Mouse (Mus musculus): ENCODE results near the gene Stxbp5. TPM values are rescaled to one million over a fixed set of nuclear protein-coding genes. Genes with fewer than 3 reads are reported as not detected.
A peak's percentile ranks its signal among the peaks of the same experiment; 100 is the strongest.

Stxbp5 gene
- polyA plus RNA-seq, 1 experiment: 14.0 TPM

GRCm38 (mm10) chr10:9785651-9786050 is 115.2 kb downstream of the Stxbp5 start:
- 70% methylated on average over 6 of the region's 6 CpGs for WGBS
- no peak for DNase-seq (ENCODE audit: low read depth, low spot score)

GRCm38 (mm10) chr10:9779864-9780263 is 121.0 kb downstream of the Stxbp5 start:
- DNase-seq (ENCODE audit: low read depth, low spot score): no peak
- WGBS: 65% methylated on average over 4 of the region's 4 CpGs

GRCm38 (mm10) chr10:9770261-9770660 is 130.6 kb downstream of the Stxbp5 start:
- DNase-seq (ENCODE audit: low read depth, low spot score): no peak
- 87% methylated on average over 12 of the region's 12 CpGs for WGBS

DNA sequence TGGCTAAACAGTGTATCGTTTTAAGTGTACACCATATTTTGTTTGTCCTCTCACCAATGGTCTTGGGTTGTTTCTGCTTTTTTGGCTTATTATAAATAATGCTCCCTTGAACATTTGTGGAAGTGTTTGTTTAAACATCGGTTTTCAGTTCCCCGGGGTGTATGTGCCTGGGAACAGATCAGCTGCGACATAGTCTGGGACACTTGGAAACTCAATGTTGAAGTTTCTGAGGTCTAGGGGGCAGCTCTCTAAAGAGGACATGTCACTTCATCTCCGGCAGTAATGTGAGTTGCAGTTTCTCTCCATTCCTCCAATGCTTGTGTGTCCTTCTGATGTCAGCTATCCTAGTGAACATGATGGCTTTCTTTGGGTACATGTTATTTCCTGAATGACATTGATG is 137.0 kb downstream of the Stxbp5 start:
- 83% methylated on average over 5 of the region's 5 CpGs for WGBS

GRCm38 (mm10) chr10:9760264-9760663 is 140.6 kb downstream of the Stxbp5 start:
- 62% methylated on average over 8 of the region's 8 CpGs for WGBS
- DNase-seq (ENCODE audit: low read depth, low spot score): no peak

More for the DNA sequence above, 137.0 kb downstream of the Stxbp5 start:
- no peak for DNase-seq (ENCODE audit: low read depth, low spot score)

DNA sequence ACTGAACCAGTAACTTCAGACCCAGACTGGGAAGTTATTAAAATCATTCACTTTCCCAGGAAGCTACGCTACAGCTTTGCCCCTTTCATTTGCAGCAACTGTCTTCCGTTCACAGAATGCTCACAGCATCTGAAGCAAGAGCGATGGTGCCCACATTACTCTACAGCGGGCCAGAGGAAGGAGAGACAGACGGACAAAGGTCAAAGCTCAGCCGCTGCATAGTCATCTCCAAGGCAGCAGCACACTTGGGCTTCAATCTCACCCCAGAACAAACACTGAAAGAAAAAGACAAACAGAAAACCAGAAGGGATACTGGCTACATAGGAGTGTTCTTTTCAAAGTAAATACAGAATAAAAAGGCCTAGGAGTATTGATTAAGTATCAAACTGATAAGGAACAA is 144.3 kb downstream of the Stxbp5 start:
- DNase-seq (ENCODE audit: low read depth, low spot score): peak; percentile 4
- WGBS: 33% methylated on average over 6 of the region's 6 CpGs

GRCm38 (mm10) chr10:9754893-9755541 is 145.9 kb downstream of the Stxbp5 start:
- 56% methylated on average over 3 of the region's 3 CpGs for WGBS
- peak; percentile 22 for DNase-seq (ENCODE audit: low read depth, low spot score)

GRCm38 (mm10) chr10:9733861-9734260 is 167.0 kb downstream of the Stxbp5 start:
- WGBS: 74% methylated on average over 3 of the region's 3 CpGs
- DNase-seq (ENCODE audit: low read depth, low spot score): no peak

- no peak for DNase-seq (ENCODE audit: low read depth, low spot score)
- WGBS: 86% methylated on average over 9 of the region's 9 CpGs
These were observed 168.7 kb downstream of the Stxbp5 start for GRCm38 (mm10) chr10:9732065-9732749.

DNA sequence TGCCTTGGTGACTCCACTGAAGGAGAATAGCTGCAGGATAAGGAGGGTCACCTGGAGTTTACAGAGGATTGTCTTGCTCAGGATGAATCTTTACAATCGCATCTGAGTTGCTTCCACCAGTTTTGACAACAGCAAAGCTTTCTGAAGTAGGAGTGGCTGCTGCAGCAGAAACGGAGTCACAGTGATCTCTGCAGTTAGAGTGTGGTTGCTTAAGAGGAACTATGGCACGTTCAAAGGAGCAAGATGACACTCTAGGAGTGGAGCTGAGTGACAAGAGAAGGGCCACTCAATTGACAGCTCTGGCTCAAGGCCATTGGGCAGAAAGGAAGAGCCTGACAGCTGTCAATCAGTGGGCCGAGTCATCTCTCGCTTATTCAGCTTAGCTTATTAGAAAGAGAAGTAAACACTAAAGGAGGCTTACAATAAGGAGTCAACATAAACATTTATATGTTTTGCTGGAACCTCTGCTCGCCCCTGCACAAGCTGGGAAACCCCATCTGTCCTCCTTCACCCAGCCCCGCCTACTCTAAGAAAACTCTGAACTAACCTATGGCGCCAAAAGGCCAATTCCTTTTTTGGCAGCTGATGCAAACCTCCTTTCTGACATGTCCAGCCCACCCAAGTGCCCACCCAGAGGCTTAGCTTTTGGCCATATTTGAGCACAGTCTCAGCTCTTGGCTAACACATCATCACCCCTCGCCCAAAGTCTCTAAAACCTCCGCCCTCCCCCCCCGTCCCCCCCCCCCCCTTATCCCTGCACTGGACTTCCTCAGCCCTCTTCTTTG is 178.2 kb downstream of the Stxbp5 start:
- WGBS: 69% methylated on average over 9 of the region's 11 CpGs
- no peak for DNase-seq (ENCODE audit: low read depth, low spot score)

- 62% methylated on average over 5 of the region's 5 CpGs for WGBS
- no peak for DNase-seq (ENCODE audit: low read depth, low spot score)
These were observed 180.9 kb downstream of the Stxbp5 start for GRCm38 (mm10) chr10:9720027-9720426.

GRCm38 (mm10) chr10:9718086-9718485 is 182.8 kb downstream of the Stxbp5 start:
- 15% methylated on average over 5 of the region's 5 CpGs for WGBS
- DNase-seq (ENCODE audit: low read depth, low spot score): peak; percentile 29

Other genes starting within 250 kb of the Stxbp5 start
- gene Samd5, start 225.9 kb downstream of the Stxbp5 start, polyA plus RNA-seq (2012; rRNA removed): 0.88 and 1.3 TPM in 2 replicates